Mouse (Mus musculus): ENCODE measurements around the gene Sestd1.

Sestd1 gene

DNA sequence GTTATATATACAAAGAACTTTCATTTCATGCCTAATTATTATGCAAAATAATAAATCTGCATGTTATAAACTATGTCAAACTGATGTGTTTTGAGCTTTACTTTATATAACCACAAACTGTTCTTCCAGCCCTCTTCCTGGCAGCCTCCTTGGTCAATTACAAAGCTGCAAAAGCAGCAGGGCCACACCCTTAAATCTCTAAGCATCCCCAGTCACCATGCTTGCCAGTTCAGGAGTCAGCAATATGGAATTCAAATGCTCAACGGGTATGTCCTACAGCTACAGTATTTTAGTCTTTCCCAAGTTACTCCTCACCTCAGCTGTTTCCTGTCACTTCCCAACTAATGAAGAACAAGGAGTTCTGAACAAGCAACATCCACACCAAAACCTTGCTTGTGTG, 10.3 kb downstream of the Sestd1 start:
- no peak for DNase-seq

GRCm38 (mm10) chr2:77268612-77269239, 11.7 kb downstream of the Sestd1 start:
- no peak for DNase-seq

- DNase-seq, result no peak
These were observed 13.5 kb downstream of the Sestd1 start for GRCm38 (mm10) chr2:77266931-77267330.

DNA sequence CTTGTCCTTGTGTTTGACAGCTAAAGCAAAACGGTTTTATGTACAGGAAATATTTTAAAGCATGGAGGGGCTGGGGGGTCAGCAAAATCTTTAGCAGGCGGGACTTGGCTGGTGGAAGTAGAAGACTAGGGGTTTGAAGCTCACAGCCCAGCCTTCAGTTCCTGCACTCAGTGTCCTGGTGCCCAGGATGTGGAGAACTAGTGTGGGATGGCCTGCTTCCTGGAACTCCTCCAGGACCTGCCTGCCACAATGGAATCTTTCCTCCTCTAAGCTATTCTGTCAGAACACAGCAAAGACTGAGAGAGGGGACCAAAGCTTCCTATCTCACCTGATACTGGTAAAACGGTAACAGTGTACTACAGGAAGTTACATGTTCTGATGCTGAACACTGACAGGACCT, 14.4 kb downstream of the Sestd1 start:
- peak in 1 of 2 experiments; percentile 49 for DNase-seq

DNA sequence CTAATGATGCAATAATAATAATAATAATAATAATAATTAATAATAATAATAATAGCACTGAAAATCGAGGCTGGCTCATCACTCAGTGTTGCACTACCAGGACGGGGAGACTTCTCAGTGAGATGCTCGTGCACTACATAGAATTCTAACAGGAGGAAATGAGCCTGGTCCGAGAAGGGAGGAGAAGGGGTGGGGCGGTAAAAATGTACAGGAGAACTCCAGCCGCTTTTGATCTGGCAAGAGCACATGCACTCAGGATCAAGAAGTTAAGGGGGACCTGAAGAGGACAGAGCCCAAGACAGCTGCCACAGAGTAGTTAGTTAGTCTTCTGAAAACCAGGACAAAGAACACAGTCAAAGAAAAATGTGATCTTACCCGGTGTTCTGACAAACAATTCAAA, 15.1 kb downstream of the Sestd1 start:
- DNase-seq, result no peak

GRCm38 (mm10) chr2:77264550-77264949, 15.8 kb downstream of the Sestd1 start:
- no peak for DNase-seq

GRCm38 (mm10) chr2:77263477-77264435, 16.6 kb downstream of the Sestd1 start:
- DNase-seq, result peak; percentile 83 to 86

DNA sequence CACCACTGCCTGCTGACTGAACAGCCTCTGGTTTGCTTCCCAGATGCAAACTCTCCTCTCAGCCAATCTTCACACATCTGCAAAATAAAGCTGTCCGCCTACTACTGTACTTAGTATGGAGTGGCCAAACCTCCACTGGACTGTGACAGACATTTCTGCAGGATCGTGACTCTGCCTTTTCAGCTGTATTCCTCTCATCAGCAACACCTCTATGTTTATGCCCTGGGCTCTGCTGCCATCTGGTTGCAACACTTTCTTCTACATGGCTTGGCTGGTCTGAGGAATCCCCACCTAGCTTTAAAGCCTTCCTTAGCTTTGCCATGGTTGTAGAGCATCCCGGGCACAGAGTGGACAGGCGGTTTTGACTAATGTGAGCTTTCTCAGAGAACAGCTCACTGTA, 20.3 kb downstream of the Sestd1 start:
- DNase-seq, result peak; percentile 51 to 59

DNA sequence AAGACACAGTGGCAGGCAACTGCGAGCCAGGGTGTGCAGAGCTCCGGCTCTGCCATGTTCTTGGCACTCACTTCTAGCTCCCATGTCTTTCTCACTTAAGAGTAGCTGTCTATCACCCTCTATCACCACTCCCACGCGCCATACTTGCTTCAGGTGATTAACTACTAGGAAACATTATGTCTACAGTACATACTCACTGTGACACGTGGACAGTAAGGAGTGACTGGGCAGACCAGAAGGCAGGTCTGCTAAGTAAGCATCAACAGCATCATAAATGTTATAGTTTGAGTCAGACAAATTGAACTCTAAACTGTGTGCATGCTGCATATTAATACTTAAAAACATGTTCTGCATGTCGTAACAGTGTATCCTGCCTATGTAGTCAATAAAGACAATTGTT, 27.2 kb downstream of the Sestd1 start:
- DNase-seq, result no peak

- no peak for DNase-seq
These were observed 28.7 kb downstream of the Sestd1 start for GRCm38 (mm10) chr2:77251736-77252135.

DNA sequence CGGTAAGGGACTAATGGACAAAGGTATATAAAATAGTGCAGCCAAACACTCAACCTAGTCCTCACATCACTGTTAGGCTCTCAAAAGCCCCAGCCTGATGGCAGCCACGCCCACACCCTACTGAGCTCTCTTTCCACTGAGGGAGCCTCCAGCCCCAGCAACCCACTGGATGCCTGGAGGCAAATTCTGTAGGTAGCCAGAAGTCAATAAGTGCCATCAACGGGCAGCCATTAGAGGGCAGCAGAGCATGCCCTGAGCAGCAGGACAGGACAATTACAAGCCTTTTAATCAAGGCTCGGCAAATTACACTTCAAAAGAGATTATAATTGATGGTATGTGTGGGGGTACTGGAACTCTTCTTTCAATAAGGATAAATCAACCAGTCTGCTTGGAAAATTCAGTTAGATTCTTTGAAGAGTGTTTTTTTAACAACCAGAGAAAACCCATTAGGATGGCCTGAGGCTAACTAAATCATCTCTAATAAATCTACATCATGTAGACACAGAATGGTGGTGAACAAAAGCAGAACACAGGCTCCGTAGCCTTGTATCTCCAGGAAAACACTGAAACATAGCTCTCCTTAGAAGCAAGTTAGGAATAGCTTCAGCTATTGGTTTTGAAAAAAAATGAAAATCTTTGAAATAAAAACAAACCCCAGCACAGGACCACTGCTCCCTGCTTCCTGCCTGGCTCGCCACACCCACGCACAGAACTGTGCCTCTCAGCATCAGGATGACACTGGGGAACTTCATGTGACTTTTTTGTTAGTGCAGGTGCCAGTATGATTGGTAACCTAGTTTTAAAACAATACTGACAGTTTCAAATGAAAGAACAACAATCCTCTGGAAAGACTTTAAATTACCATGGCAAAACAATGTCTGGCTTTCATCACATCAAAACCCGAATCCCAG, 30.4 kb downstream of the Sestd1 start:
- DNase-seq, result peak; percentile 85

GRCm38 (mm10) chr2:77248416-77248815, 32.0 kb downstream of the Sestd1 start:
- no peak for DNase-seq

- no peak for DNase-seq
These were observed 33.1 kb downstream of the Sestd1 start for GRCm38 (mm10) chr2:77247200-77247830.

DNA sequence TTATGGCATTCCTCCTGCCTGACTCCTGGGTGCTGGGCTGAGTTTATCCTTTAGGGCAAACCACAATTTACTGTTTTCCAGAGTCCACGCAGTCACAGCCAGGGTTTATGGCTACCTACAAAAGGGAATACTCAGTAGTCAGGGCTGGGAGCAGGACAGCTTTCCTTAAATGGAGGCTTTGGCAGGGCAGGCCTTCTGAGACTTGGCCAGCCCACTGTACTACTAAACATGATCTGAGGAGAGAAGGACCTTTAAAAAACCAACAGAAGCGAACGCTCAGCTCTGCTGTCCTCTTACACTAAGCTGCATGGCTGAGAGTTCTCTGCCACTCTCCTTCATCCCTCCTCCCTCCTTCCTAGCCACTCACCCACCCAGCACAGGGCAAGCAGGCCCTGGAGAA, 34.6 kb downstream of the Sestd1 start:
- DNase-seq, result no peak

GRCm38 (mm10) chr2:77242248-77242647, 38.1 kb downstream of the Sestd1 start:
- DNase-seq, result no peak

DNA sequence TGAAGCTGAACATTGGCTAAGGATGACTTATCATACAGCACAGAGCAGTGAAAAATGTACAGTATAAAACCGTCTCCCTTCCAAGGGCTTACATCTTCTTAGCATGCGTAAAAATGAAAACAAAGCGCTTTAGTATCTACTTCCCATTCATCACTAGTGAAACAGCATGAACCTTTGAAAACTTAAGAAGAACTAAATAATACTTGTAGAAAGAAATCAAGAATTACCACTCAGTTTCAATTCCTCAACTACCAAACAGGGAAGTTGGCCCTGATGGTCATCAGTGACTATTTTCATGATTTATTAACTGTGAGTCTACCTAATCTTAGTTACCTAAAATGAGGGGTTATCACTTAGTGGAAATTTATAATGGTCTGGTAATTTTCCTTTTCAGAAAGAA, 41.8 kb downstream of the Sestd1 start:
- DNase-seq, result no peak

- no peak for DNase-seq
These were observed 42.3 kb downstream of the Sestd1 start for GRCm38 (mm10) chr2:77238046-77238445.

- DNase-seq, result no peak
These were observed 43.5 kb downstream of the Sestd1 start for GRCm38 (mm10) chr2:77236860-77237259.

- DNase-seq, result no peak
These were observed 44.5 kb downstream of the Sestd1 start for GRCm38 (mm10) chr2:77235896-77236295.

GRCm38 (mm10) chr2:77232604-77233003, 47.8 kb downstream of the Sestd1 start:
- no peak for DNase-seq

GRCm38 (mm10) chr2:77220960-77221359, 59.4 kb downstream of the Sestd1 start:
- peak; percentile 12 to 36 for DNase-seq

GRCm38 (mm10) chr2:77212885-77213284, 67.5 kb downstream of the Sestd1 start:
- DNase-seq, result no peak

DNA sequence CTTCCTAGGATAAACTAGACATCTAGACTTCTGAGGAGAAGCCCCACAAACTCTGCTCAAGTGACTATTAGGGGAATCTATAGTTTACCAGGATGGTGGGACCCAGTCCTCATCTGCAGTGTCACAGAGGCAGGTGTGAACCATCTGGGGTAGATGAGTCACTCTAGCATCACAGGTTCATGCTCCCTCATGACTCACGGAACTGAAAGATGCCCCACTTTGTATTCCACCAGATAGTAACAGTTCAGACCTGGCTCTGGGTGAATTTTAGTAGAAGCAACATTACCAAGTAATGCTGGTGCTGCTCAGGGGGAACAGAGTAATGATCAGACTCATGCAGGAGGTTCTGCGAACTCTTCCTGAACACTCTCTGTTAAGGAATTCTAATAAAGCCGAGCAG, 73.4 kb downstream of the Sestd1 start:
- DNase-seq, result no peak

All from cerebellum, postnatal 10 days (tissue).